Comparison of ENCODE assay signal across 22 mouse cellular contexts in the genomic region with DNA sequence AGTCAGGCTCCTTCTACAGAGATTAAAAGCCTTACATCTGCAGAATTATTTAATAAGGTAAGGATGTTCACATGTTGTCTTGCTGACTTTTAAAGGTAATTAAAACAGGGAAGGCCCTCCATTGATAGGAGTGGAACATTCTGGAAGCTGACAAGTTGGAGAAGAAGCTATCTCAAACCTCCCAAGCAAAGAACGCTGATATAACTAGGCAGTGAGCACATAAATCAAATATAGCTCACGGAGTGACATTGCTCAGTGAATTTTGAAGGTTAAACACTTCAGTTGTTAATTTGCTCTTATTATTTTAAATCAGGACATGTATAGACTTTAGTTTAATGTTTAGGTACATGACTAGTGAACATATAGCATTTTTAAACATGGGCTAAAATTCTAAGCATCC.
DNase-seq lines count a peak whose midpoint lies in the region; ATAC-seq and TF ChIP-seq lines count a peak whose summit lies in the region.
"Had no signal": no experiment of that assay in that cellular context is flagged by ENCODE, and none has a peak within 500 bp of the region (broad histone marks: within the 10 kb centered on the region; RNA-seq: fewer than 3 reads in every experiment).

No protein-coding gene starts in this region.

- 58% methylated on average over 2 of the region's 2 CpGs for WGBS in heart, adult 2 months
- WGBS in heart, embryonic 16.5 days, result 35% methylated on average over 2 of the region's 2 CpGs
- WGBS in heart, embryonic 12.5 days, result 65% methylated on average over 2 of the region's 2 CpGs
- 51% methylated on average over 2 of the region's 2 CpGs for WGBS in heart, postnatal 0 days

- H3K36me3 ChIP-seq in heart, adult 2 months (ENCODE audit: control insufficient read depth, insufficient read depth, low read length), result no peaks in the 10 kb centered on the region
- H3K36me3 ChIP-seq in heart, embryonic 16.5 days (ENCODE audit: control insufficient read depth, insufficient read depth), result no peaks in the 10 kb centered on the region
- no peaks in the 10 kb centered on the region for H3K36me3 ChIP-seq in heart, embryonic 12.5 days
- H3K36me3 ChIP-seq in heart, postnatal 0 days (replicated peaks; ENCODE audit: control insufficient read depth, insufficient read depth, low read length), result no peaks in the 10 kb centered on the region
- H3K36me3 ChIP-seq: G1E had no signal

- DNase-seq in heart, adult 2 months, result no peak
- no peak for DNase-seq in heart, postnatal 36 days
- peak; percentile 9 for DNase-seq in heart, adult 8-10 months (ENCODE audit: low spot score)
- DNase-seq in heart, postnatal 25 days (ENCODE audit: low spot score), result no peak
- DNase-seq in heart, postnatal 0 days (ENCODE audit: low spot score), result peak; percentile 52
- DNase-seq in heart, postnatal 14 days, result no peak
- DNase-seq: adrenal gland, adult 2 months; adrenal gland, adult 8-10 months; adrenal gland, postnatal 10 days; adrenal gland, postnatal 14 days; adrenal gland, postnatal 25 days; adrenal gland, postnatal 36 days; B cell, adult 2 months; cerebellum, adult 11 months; cerebellum, adult 11-12 months had no signal

- no peak overlapping the region for H3K9ac ChIP-seq in heart, adult 2 months (ENCODE audit: low read depth, low read length)
- H3K9ac ChIP-seq in heart, embryonic 16.5 days (ENCODE audit: low read length), result no peak overlapping the region
- H3K9ac ChIP-seq in heart, embryonic 12.5 days, result no peak overlapping the region
- H3K9ac ChIP-seq in heart, postnatal 0 days (replicated peaks; ENCODE audit: low read depth, low read length), result no peak overlapping the region

- TF ChIP-seq CTCF in heart, adult 2 months (IDR thresholded peaks at IDR 0.05), result no peak
- TF ChIP-seq CTCF in heart, postnatal 0 days (IDR thresholded peaks at IDR 0.05; ENCODE audit: low read depth), result no peak

- H3K4me1 ChIP-seq in heart, adult 2 months (ENCODE audit: control insufficient read depth, insufficient read depth, low read length), result no peaks in the 10 kb centered on the region
- no peaks in the 10 kb centered on the region for H3K4me1 ChIP-seq in heart, embryonic 16.5 days (ENCODE audit: control insufficient read depth, insufficient read depth, low read length)
- no peaks in the 10 kb centered on the region for H3K4me1 ChIP-seq in heart, embryonic 12.5 days (replicated peaks)
- H3K4me1 ChIP-seq in heart, postnatal 0 days (ENCODE audit: control insufficient read depth, insufficient read depth), result 0 out of 2 replicates have a peak, but pooled peaks cover 6% of the 10 kb centered on the region

- peak overlapping the region; percentile 22; the same call in 1 of the 2 replicates for H3K27ac ChIP-seq in heart, adult 2 months
- 0 out of 2 replicates have a peak overlapping the region, but pooled peaks have one; percentile 2 for H3K27ac ChIP-seq in heart, embryonic 16.5 days (ENCODE audit: low read length)
- no peak overlapping the region for H3K27ac ChIP-seq in heart, embryonic 12.5 days (ENCODE audit: poor library complexity, severe bottlenecking)
- peak overlapping the region; percentile 30; the same call in 1 of the 2 replicates for H3K27ac ChIP-seq in heart, postnatal 0 days (ENCODE audit: low read depth)

- H3K27me3 ChIP-seq in heart, adult 2 months (ENCODE audit: control insufficient read depth, insufficient read depth, low read length), result no peaks in the 10 kb centered on the region
- H3K27me3 ChIP-seq in heart, embryonic 16.5 days (ENCODE audit: control insufficient read depth, insufficient read depth, low read length), result no peaks in the 10 kb centered on the region
- H3K27me3 ChIP-seq in heart, embryonic 12.5 days (replicated peaks), result no peaks in the 10 kb centered on the region
- H3K27me3 ChIP-seq in heart, postnatal 0 days (ENCODE audit: control insufficient read depth, insufficient read depth, low read length), result no peaks in the 10 kb centered on the region
- H3K27me3 ChIP-seq: CH12.LX had no signal

- no peaks in the 10 kb centered on the region for H3K79me2 ChIP-seq in heart, adult 2 months (replicated peaks; ENCODE audit: control insufficient read depth, insufficient read depth, low read length)

- TF ChIP-seq POLR2A in heart, adult 2 months (IDR thresholded peaks at IDR 0.05; ENCODE audit: insufficient read depth, low read depth, low read length), result no peak

- intact Hi-C loops in heart, adult 2 months (cut with DNase I), result no loop called here
- intact Hi-C loops in heart, postnatal 36 days (cut with DNase I), result no loop called here
- intact Hi-C loops in heart, postnatal 25 days (cut with DNase I), result no loop called here
- intact Hi-C loops in heart, postnatal 14 days (cut with DNase I), result loop anchor here (1.0 kb wide), 1 partner anchor 9 kb away; no protein-coding TSS in a partner anchor

- H3K4me3 ChIP-seq in heart, adult 2 months, result no peak overlapping the region
- H3K4me3 ChIP-seq in heart, embryonic 16.5 days (ENCODE audit: low read length), result no peak overlapping the region
- H3K4me3 ChIP-seq in heart, embryonic 12.5 days, result no peak overlapping the region
- H3K4me3 ChIP-seq in heart, postnatal 0 days (ENCODE audit: low read depth, low read length), result no peak overlapping the region

- no peak for TF ChIP-seq EP300 in heart, adult 2 months (IDR thresholded peaks at IDR 0.05; ENCODE audit: insufficient read depth, low read depth, low read length)
- TF ChIP-seq EP300 in heart, postnatal 0 days (IDR thresholded peaks at IDR 0.05; ENCODE audit: low read depth), result no peak

- H3K9me3 ChIP-seq in heart, embryonic 16.5 days (replicated peaks; ENCODE audit: control insufficient read depth, low read length), result no peaks in the 10 kb centered on the region
- no peaks in the 10 kb centered on the region for H3K9me3 ChIP-seq in heart, embryonic 12.5 days (replicated peaks)
- no peaks in the 10 kb centered on the region for H3K9me3 ChIP-seq in heart, postnatal 0 days (replicated peaks; ENCODE audit: control insufficient read depth, low read length)
- H3K9me3 ChIP-seq: G1E had no signal

- H3K4me2 ChIP-seq in heart, embryonic 16.5 days (ENCODE audit: low read depth, low read length), result no peak overlapping the region
- H3K4me2 ChIP-seq in heart, embryonic 12.5 days, result no peak overlapping the region
- no peak overlapping the region for H3K4me2 ChIP-seq in heart, postnatal 0 days (ENCODE audit: low read depth, low read length)

- ATAC-seq in heart, embryonic 16.5 days (replicated peaks; ENCODE audit: extremely low read depth, insufficient read depth, low FRiP score), result 0 out of 2 replicates have a peak, but pooled peaks have one; percentile 52
- no peak for ATAC-seq in heart, embryonic 12.5 days (ENCODE audit: insufficient number of reproducible peaks, low FRiP score)
- ATAC-seq in heart, postnatal 0 days (ENCODE audit: insufficient read depth, low read depth), result peak; percentile 74; the same call in 1 of the 2 replicates
- ATAC-seq: activated CD4-positive, CD25-positive, alpha-beta regulatory T cell, adult 4 months; CD4-positive, CD25-positive, alpha-beta regulatory T cell, adult 4 months; Patski had no signal

Comparison
In these comparisons a context has a peak if more than half of its experiments do, and no peak if none do; other contexts are left out.
1. DNase-seq: peak in heart, adult 8-10 months (single experiment) and heart, postnatal 0 days (single experiment); none in heart, adult 2 months (0 of 2), heart, postnatal 36 days (0 of 2), heart, postnatal 25 days (single experiment) and heart, postnatal 14 days (0 of 2).